In genomic region chr12:82710376-82710775, GRCm38 (mm10) we compare ENCODE assay signal across 12 mouse cellular contexts.
"Had no signal": no experiment of that assay in that cellular context is flagged by ENCODE, and none has a peak within 500 bp of the region (broad histone marks: within the 10 kb centered on the region; RNA-seq: fewer than 3 reads in every experiment).

No protein-coding gene starts in this region.

- DNase-seq: retina, postnatal 1 day; right cerebral cortex, adult 18-20 months; right cerebral cortex, postnatal 14 days; right cerebral cortex, postnatal 25 days; right cerebral cortex, postnatal 4 days; spleen, adult 18-20 months; thymus, adult 18-20 months; thymus, adult 2 months; thymus, postnatal 14 days; thymus, postnatal 25 days; thymus, postnatal 36 days; thymus, postnatal 4 days had no signal
